1 mouse cellular context compared by ENCODE assay signal in genomic region chr7:141009665-141010064, GRCm38 (mm10).
TF ChIP-seq lines count a peak whose summit lies in the region.

No protein-coding gene starts in this region.

TF ChIP-seq in C2C12, 6 proteins besides CTCF, POLR2A, EP300 and RAD21:
- TF ChIP-seq FOSL1 (IDR thresholded peaks at IDR 0.05; ENCODE audit: insufficient read depth, low read length, poor library complexity, severe bottlenecking), result no peak
- TF ChIP-seq MAX (IDR thresholded peaks at IDR 0.05), result no peak
- TF ChIP-seq CEBPB (IDR thresholded peaks at IDR 0.05; ENCODE audit: low read depth), result no peak
- no peak for TF ChIP-seq MYOG (IDR thresholded peaks at IDR 0.05; ENCODE audit: control insufficient read depth, extremely low read depth, insufficient read length)
- no peak for TF ChIP-seq USF1 (IDR thresholded peaks at IDR 0.05; ENCODE audit: low read depth)
- TF ChIP-seq MYOD1 (IDR thresholded peaks at IDR 0.05; ENCODE audit: control insufficient read depth, insufficient read length, low read depth), result no peak
